Mouse (Mus musculus) thymus, adult 2 months (tissue): ENCODE measurements around the gene Ppard.

Experiments
- CTCF ChIP-seq: fragments of 200-500 bp; IDR thresholded peaks from 2 replicates; pipeline ENCODE4 v1.5.1; 2012; ENCODE audit warnings: mild to moderate bottlenecking, control low read depth, low read length, moderate library complexity, borderline replicate concordance; ENCODE audit not compliant: control insufficient read depth, poor library complexity, insufficient read depth; ENCODE audit errors: extremely low read depth
- POLR2A ChIP-seq: fragments of 200-500 bp; IDR thresholded peaks from 2 replicates; pipeline ENCODE4 v1.6.1; 2012; ENCODE audit warnings: mild to moderate bottlenecking, low read length, control low read depth, moderate library complexity; ENCODE audit not compliant: control insufficient read depth, poor library complexity, insufficient read depth; ENCODE audit errors: extremely low read depth

DNA sequence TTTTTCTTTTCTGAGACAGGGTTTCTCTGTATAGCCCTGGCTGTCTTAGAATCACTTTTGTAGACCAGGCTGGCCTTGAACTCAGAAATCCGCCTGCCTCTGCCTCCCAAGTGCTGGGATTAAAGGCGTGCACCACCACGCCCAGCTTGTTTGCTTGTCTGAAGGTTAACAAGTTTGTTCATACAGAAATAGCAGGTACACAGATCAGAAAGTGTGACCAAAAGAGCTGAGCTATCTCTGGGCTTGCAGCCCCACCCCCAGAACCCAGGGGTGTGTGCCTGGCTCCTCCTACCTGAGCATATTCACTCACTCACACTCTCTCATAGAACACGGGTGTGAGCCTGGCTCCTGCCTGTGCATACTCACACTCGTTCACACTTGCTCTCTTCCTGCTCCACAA lies 34.8 kb downstream of the Ppard start:
- TF ChIP-seq CTCF = no peak
- no peak for TF ChIP-seq POLR2A
